Mouse (Mus musculus) G1E (cell line): ENCODE measurements around the gene Dennd1a. TPM values are rescaled to one million over a fixed set of nuclear protein-coding genes. Genes with fewer than 3 reads are reported as not detected.

ENCODE experiments used
- ATAC-seq: 2 replicates; pipeline ENCODE4 v1.8.0; 2016; ENCODE audit warnings: mild to moderate bottlenecking; ENCODE audit not compliant: insufficient number of reproducible peaks, poor library complexity, low FRiP score, severe bottlenecking; ENCODE audit errors: extremely low read depth
- DNase-seq: peaks from one replicate; pipeline ENCODE4 v3.0.0; 2012; ENCODE audit warnings: low spot score
- H3K27me3 ChIP-seq: 2 replicates; pipeline ENCODE4 v1.6.1; 2012; ENCODE audit warnings: mild to moderate bottlenecking, low read length, inconsistent platforms; ENCODE audit not compliant: insufficient read depth
- H3K36me3 ChIP-seq: replicated peaks from 2 replicates; pipeline ENCODE3; 2012; ENCODE audit warnings: mild to moderate bottlenecking, inconsistent platforms
- H3K4me1 ChIP-seq: 2 replicates; pipeline ENCODE4 v1.6.1; 2012; ENCODE audit warnings: low read depth, low read length, inconsistent platforms, mixed read lengths; ENCODE audit not compliant: insufficient read depth
- H3K4me3 ChIP-seq: 2 replicates; pipeline ENCODE4 v1.5.1; 2012; ENCODE audit warnings: low read depth, mild to moderate bottlenecking, inconsistent platforms, low read length, moderate library complexity, mixed read lengths
- H3K9me3 ChIP-seq: replicated peaks from 2 replicates; pipeline ENCODE4 v1.6.1; 2012; ENCODE audit warnings: inconsistent platforms
- CTCF ChIP-seq: IDR thresholded peaks from 2 replicates; pipeline ENCODE4 v1.5.1; 2012; ENCODE audit warnings: low read depth, low read length, inconsistent platforms, mixed read lengths
- GATA1 ChIP-seq: IDR thresholded peaks from 2 replicates; pipeline ENCODE4 v1.6.1; 2012; ENCODE audit warnings: borderline replicate concordance, low read length, inconsistent platforms, mixed read lengths
- GATA2 ChIP-seq: IDR thresholded peaks from 2 replicates; pipeline ENCODE4 v1.6.1; 2012; ENCODE audit warnings: low read depth, low read length, inconsistent platforms, borderline replicate concordance
- POLR2AphosphoS5 ChIP-seq: IDR thresholded peaks from 2 replicates; pipeline ENCODE4 v1.6.1; 2012; ENCODE audit warnings: low read depth, low read length, inconsistent platforms; ENCODE audit not compliant: insufficient replicate concordance
- TAL1 ChIP-seq: conservative IDR thresholded peaks from 2 replicates; pipeline ENCODE4 v1.6.1; 2012; ENCODE audit warnings: low read depth, low read length, inconsistent platforms, mixed read lengths
- polyA plus RNA-seq: library from polyadenylated mRNA; stranded (reverse); fragments of >175 nt; gene quantifications from 2 replicates; pipeline ENCODE4 v1.2.3, GENCODE M21; 2012
- total RNA-seq, 2 experiments: library from RNA; stranded (forward) in 1 of 2; stranded (reverse) in 1 of 2; fragments of 200-1000 nt in 1 of 2; fragments of >200 nt in 1 of 2; fragmentation: Nextera tagmentation in 1 of 2; gene quantifications; 2 replicates each; pipeline ENCODE4 v1.2.3; 2014 to 2017

The Dennd1a gene
- total and polyA plus RNA-seq, 3 experiments: 25.5 to 78.7 (median 71.0) TPM

DNA sequence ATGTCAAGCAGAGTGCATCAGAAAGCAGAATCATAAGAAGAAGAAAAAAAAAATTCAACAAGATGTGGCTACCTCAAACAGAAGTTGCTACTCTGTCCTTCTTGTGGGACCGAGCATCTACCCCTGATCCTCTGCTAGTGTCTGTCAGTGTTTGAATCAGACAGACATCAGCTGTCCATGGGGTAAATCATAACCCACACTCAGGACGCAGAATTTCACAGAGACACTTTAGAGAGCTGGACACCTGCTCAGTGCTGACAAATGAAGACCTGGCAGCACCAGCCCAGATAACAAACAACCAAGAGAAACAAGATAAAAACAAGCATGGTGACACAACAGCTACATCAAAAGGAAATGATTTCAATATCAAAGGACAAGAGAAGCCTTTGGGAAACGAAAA, 222.9 kb downstream of the Dennd1a start:
- Histone ChIP-seq H3K4me1 (peaks cover 16% of the 10 kb centered on the region; the same call in 1 of the 2 replicates), H3K9me3 (no peaks in the 10 kb centered on the region), H3K27me3 (no peaks in the 10 kb centered on the region), H3K4me3 (no peak overlapping the region), H3K36me3 (peaks cover 2% of the 10 kb centered on the region)
- TF ChIP-seq TAL1 (no peak), GATA2 (no peak), GATA1 (no peak), POLR2AphosphoS5 (no peak), CTCF (no peak)
- ATAC-seq: no peak
- DNase-seq: no peak

- no peak overlapping the region for H3K4me3 ChIP-seq
- peaks cover 14% of the 10 kb centered on the region; the same call in 1 of the 2 replicates for H3K4me1 ChIP-seq
- no peaks in the 10 kb centered on the region for H3K9me3 ChIP-seq
- no peak for DNase-seq
- TF ChIP-seq POLR2AphosphoS5: no peak
- H3K27me3 ChIP-seq: no peaks in the 10 kb centered on the region
- peaks cover 2% of the 10 kb centered on the region for H3K36me3 ChIP-seq
- no peak for ATAC-seq
Measured at GRCm38 (mm10) chr2:38062156-38062555, 225.0 kb downstream of the Dennd1a start.

- H3K36me3 ChIP-seq: no peaks in the 10 kb centered on the region
- H3K4me3 ChIP-seq: no peak overlapping the region
- no peaks in the 10 kb centered on the region for H3K27me3 ChIP-seq
- ATAC-seq (no peak), DNase-seq (no peak)
- no peaks in the 10 kb centered on the region for H3K9me3 ChIP-seq
- TF ChIP-seq CTCF (no peak), GATA1 (no peak), POLR2AphosphoS5 (no peak), TAL1 (no peak), GATA2 (no peak)
- peaks cover 14% of the 10 kb centered on the region; the same call in 1 of the 2 replicates for H3K4me1 ChIP-seq
Measured at GRCm38 (mm10) chr2:38061474-38061873, 225.7 kb downstream of the Dennd1a start.

DNA sequence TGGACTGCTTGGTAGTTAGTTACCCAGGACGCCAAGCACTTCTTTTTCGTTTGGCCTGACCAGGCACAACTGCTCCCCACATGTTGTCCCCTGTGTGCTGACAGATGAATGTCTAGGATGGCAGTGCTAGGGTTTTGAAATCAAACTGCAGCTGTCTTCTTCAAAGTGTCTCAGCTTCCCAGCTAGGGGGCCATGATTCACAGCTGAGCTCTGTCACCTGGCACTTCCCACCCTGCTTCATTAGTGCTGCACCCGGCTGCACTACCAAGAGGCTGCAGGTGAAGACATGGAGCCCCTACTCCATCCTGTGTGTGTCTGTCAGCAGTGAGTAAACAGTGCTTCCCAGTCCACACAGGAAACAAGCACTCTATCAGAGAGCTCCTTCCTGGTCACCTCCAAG, 234.8 kb downstream of the Dennd1a start:
- TF ChIP-seq TAL1: no peak
- TF ChIP-seq POLR2AphosphoS5: no peak
- TF ChIP-seq GATA1: no peak
- no peak for TF ChIP-seq GATA2
- TF ChIP-seq CTCF: no peak
- Histone ChIP-seq H3K4me1 (peaks cover 26% of the 10 kb centered on the region), H3K27me3 (no peaks in the 10 kb centered on the region), H3K4me3 (no peak overlapping the region), H3K36me3 (peaks cover 20% of the 10 kb centered on the region), H3K9me3 (no peaks in the 10 kb centered on the region)
- ATAC-seq (no peak), DNase-seq (no peak)

DNA sequence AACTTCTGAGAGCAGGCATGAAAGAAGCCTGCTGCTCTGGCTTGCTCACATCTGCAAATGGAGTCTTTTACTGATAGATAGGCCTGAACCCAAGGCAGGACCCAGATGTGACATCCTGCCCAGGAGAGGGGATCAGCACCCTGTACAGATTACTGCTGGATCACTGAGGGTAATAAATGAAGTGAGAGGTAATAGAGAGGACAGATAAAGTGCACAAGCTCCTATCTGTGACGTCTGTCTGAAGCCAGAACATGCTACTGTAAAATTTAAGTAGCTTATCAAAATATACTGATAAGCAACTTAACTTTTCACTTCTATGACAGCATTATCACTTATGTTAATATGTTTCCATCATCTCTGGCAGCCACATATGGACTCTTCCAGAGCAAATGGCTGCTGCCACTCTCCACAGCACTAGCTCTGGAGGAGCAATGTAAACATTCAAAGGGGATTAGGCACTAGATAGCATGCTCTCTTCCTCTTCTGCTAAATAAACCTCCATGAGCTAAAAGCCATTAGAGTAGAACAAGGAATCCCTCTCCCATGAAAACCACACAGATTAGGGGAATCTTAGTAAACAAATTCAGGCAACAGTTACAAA, 235.6 kb downstream of the Dennd1a start:
- DNase-seq: no peak
- TF ChIP-seq GATA1 (no peak), TAL1 (no peak), GATA2 (no peak), CTCF (no peak), POLR2AphosphoS5 (no peak)

GRCm38 (mm10) chr2:38048996-38049395, 238.2 kb downstream of the Dennd1a start:
- Histone ChIP-seq H3K4me1 (peaks cover 26% of the 10 kb centered on the region), H3K27me3 (no peaks in the 10 kb centered on the region), H3K4me3 (no peak overlapping the region), H3K36me3 (peaks cover 31% of the 10 kb centered on the region), H3K9me3 (no peaks in the 10 kb centered on the region)
- TF ChIP-seq GATA1: no peak
- no peak for TF ChIP-seq CTCF
- no peak for TF ChIP-seq POLR2AphosphoS5
- no peak for TF ChIP-seq TAL1
- no peak for TF ChIP-seq GATA2
- ATAC-seq (no peak), DNase-seq (no peak)

More for the DNA sequence above, 235.6 kb downstream of the Dennd1a start:
- H3K4me1 ChIP-seq: peaks cover 26% of the 10 kb centered on the region
- ATAC-seq: no peak
- H3K9me3 ChIP-seq: no peaks in the 10 kb centered on the region
- H3K27me3 ChIP-seq: no peaks in the 10 kb centered on the region
- H3K4me3 ChIP-seq: no peak overlapping the region
- H3K36me3 ChIP-seq: peaks cover 25% of the 10 kb centered on the region
